Mouse (Mus musculus): ENCODE measurements at regions not wholly inside any gene's neighbourhood (a gene's known extent, or its start where the extent isn't known, plus 50 kb on each side); places are given as distances from the start of the nearest gene placed in this dataset.

DNA sequence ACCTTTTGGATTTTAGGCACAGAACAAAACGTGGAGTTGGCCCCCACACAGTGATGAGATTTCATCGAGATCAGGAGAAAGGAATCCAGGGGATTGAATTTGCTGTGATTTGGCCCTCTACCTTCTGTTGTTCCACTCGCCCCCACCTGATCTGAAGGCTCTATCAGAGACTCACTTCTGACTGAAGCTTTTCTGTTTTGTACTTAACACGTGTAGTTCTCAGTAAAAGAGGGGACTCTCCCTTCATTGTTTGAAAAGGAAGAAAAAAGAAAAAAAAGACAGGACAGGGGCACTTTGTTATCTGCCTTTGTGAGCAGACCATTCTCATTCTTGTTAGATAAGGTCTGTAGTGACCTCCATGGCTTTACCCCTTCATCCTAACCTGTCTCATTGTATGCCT is 353.2 kb upstream of the Prickle1 start:
- Histone ChIP-seq H3K9me3 (no peaks in the 10 kb centered on the region), H3K36me3 (no peaks in the 10 kb centered on the region), H3K4me3 (replicated peaks) (no peak overlapping the region), H3K4me2 (replicated peaks) (no peak overlapping the region), H3K27ac (no peak overlapping the region), H3K27me3 (replicated peaks) (no peaks in the 10 kb centered on the region), H3K4me1 (replicated peaks) (no peaks in the 10 kb centered on the region), H3K9ac (no peak overlapping the region)
- WGBS, result 82% methylated on average over 4 of the region's 4 CpGs
- ATAC-seq, result no peak

DNA sequence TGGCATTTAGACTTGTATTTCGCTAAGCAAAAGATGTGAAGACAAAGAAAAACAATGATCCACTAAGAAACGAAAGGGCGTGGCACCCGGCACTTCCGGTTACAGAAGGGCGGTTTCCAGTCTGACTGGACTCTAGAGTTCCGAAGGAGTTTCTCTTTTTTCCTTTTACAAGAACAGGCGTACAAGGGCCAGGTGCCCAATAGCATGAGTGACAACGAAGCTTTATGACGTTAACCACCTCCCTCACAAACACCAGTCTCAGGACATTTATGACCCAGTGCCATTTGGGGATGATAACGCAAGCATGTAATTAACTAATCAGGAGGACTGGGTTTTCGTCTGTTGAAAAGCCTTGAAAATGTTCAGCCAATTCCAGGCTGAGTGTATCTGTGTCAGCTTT is 347.9 kb upstream of the Prickle1 start:
- Histone ChIP-seq H3K9me3 (no peaks in the 10 kb centered on the region), H3K36me3 (no peaks in the 10 kb centered on the region), H3K27me3 (replicated peaks) (no peaks in the 10 kb centered on the region), H3K27ac (no peak overlapping the region), H3K4me3 (replicated peaks) (no peak overlapping the region), H3K4me2 (replicated peaks) (no peak overlapping the region), H3K4me1 (replicated peaks) (no peaks in the 10 kb centered on the region), H3K9ac (no peak overlapping the region)
- peak; percentile 61; the same call in 1 of the 2 replicates for ATAC-seq
- WGBS, result 67% methylated on average over 12 of the region's 12 CpGs

DNA sequence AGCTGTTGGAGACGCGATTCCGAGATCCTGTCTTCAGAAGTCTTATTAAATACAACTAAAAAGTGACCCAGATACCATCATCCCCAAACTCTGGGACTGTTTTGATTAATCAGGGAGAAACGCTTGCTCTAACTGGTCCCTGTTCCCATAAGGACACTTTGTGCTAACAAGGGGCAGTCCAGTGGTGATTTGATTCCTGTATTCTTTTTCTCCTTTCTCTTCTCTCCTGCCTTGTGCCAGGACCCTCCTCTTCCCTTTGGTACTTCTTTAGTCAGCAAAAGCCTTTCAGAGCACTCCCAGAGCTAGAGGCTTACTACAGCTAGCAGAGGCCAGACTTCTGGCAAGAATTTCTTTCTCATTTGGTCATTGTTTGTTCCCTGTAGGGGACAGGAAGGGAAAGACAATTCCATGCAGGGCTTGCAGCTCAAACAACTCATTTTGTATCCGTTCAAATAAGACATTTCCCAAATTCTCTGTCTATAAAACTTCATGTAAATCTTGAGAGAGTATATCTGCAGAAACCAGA is 337.3 kb upstream of the Prickle1 start:
- WGBS, result 36% methylated on average over 5 of the region's 5 CpGs
- no peak for ATAC-seq
- H3K27ac ChIP-seq, result peak overlapping the region; percentile 71

DNA sequence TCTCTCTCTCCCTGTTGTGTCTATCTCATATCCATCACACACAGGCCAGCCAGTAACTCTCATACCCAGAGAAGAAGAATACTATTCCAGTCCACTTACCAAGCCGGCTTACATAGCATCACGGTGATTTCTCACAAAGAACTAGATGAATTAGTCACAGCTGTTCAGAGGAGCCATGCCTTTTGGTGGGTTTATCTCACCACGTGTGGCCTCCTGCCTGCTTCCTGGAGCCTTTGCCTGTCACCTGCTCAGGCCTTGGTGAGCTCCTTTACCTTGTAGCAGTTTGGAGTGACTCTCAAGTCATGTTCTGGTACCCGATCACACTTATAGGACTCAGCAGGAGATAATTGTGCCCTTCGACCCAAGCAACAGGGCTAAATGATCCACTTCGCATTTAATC is 331.2 kb upstream of the Prickle1 start:
- Histone ChIP-seq H3K27ac (no peak overlapping the region), H3K4me2 (replicated peaks) (no peak overlapping the region), H3K9me3 (no peaks in the 10 kb centered on the region), H3K4me3 (replicated peaks) (no peak overlapping the region), H3K4me1 (replicated peaks) (0 out of 2 replicates have a peak, but pooled peaks cover 2% of the 10 kb centered on the region), H3K9ac (no peak overlapping the region), H3K36me3 (no peaks in the 10 kb centered on the region), H3K27me3 (replicated peaks) (no peaks in the 10 kb centered on the region)
- WGBS, result 69% methylated on average over 6 of the region's 6 CpGs
- no peak for ATAC-seq

More for the DNA sequence above, 337.3 kb upstream of the Prickle1 start:
- H3K36me3 ChIP-seq, result no peaks in the 10 kb centered on the region
- no peak overlapping the region for H3K4me2 ChIP-seq (replicated peaks)
- no peaks in the 10 kb centered on the region for H3K27me3 ChIP-seq (replicated peaks)
- H3K9ac ChIP-seq, result no peak overlapping the region
- H3K9me3 ChIP-seq, result no peaks in the 10 kb centered on the region
- 0 out of 2 replicates have a peak, but pooled peaks cover 2% of the 10 kb centered on the region for H3K4me1 ChIP-seq (replicated peaks)
- no peak overlapping the region for H3K4me3 ChIP-seq (replicated peaks)

DNA sequence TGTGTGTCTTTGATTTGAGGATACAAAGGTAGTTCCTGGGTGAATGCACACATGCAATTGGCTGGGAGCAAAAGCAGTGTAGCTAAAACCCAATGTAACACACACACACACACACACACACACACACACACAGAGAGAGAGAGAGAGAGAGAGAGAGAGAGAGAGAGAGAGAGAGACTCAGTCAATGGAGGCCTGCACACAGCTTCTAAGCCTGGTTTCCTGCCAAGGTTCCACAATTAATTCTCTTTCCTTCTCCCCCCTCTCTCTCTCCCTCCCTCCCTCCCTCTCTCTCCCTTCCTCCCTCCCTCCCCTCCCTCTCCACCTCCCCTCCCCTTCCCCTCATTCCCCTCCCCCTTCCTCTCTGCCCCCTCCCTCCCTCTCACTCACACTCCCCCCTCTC is 330.6 kb upstream of the Prickle1 start:
- Histone ChIP-seq H3K27me3 (replicated peaks) (no peaks in the 10 kb centered on the region), H3K36me3 (no peaks in the 10 kb centered on the region), H3K4me2 (replicated peaks) (no peak overlapping the region), H3K9ac (no peak overlapping the region), H3K27ac (no peak overlapping the region), H3K4me3 (replicated peaks) (no peak overlapping the region), H3K4me1 (replicated peaks) (0 out of 2 replicates have a peak, but pooled peaks cover 6% of the 10 kb centered on the region), H3K9me3 (no peaks in the 10 kb centered on the region)
- ATAC-seq, result no peak

DNA sequence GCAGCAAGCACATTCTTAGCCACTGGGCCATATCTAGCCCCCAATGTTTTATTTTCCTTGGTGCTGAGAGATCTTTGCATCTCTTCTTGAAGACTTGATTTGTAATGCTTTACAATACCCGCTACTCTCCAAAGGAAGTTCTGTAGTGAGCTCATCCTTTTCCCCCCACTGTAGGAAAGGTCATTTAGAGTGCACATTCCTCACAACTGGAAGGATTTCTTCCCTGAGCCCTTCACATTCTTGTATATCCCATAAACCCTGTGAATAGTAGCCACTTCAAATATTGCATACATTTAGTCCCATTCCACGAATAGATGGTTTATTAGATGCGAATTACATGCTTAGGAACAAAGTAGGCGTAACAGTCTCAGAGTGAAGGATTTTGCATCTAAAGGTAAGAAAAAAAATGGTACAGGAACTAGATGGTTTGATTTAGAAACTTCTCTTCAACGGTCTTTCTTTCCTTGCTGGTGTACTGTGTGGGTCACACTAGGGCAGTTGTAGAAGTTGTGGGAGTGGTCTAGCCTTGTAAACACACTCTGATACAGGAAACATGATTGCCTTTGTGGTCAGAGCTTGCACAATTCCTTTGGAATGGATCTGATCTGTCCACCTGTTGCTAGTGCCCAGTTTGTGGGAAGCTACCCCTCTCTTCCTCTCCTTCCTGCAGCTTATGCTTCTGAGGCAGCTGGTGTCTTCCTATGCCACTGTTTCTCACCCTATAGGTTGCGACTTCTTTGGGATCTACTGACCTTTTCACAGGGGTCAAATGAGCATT is 326.0 kb upstream of the Prickle1 start:
- H3K27ac ChIP-seq, result peak overlapping the region; percentile 72
- peak; percentile 71 for ATAC-seq
- WGBS, result 37% methylated on average over 6 of the region's 6 CpGs

DNA sequence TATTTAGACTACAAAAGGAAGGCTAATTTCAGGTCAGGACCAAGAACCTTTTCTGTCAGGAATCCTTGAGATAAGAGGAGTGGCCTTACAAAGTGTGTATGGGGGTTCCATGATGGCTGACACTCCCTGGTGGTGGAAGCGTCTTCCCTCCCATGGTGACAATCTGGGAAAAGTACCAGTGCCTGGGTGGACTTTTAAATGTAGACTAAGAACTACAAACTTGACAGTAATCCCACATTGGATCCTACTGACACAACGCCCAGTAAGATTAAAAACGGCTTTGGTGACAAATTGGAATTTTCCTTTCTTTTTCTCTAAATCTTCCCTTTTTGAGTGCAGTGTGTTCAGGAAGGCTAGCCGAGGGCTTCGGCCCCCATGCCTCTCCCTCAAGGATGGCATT is 325.3 kb upstream of the Prickle1 start:
- H3K4me3 ChIP-seq (replicated peaks), result no peak overlapping the region
- H3K36me3 ChIP-seq, result no peaks in the 10 kb centered on the region
- H3K9me3 ChIP-seq, result no peaks in the 10 kb centered on the region
- no peak overlapping the region for H3K4me2 ChIP-seq (replicated peaks)
- WGBS, result 77% methylated on average over 5 of the region's 5 CpGs
- H3K9ac ChIP-seq, result no peak overlapping the region
- 0 out of 2 replicates have a peak, but pooled peaks cover 8% of the 10 kb centered on the region for H3K4me1 ChIP-seq (replicated peaks)
- H3K27me3 ChIP-seq (replicated peaks), result no peaks in the 10 kb centered on the region
- H3K27ac ChIP-seq, result peak overlapping the region; percentile 72
- ATAC-seq, result no peak

More for the DNA sequence above, 326.0 kb upstream of the Prickle1 start:
- Histone ChIP-seq H3K36me3 (no peaks in the 10 kb centered on the region), H3K4me1 (replicated peaks) (0 out of 2 replicates have a peak, but pooled peaks cover 8% of the 10 kb centered on the region), H3K9me3 (no peaks in the 10 kb centered on the region), H3K4me2 (replicated peaks) (no peak overlapping the region), H3K9ac (no peak overlapping the region), H3K4me3 (replicated peaks) (no peak overlapping the region), H3K27me3 (replicated peaks) (no peaks in the 10 kb centered on the region)

DNA sequence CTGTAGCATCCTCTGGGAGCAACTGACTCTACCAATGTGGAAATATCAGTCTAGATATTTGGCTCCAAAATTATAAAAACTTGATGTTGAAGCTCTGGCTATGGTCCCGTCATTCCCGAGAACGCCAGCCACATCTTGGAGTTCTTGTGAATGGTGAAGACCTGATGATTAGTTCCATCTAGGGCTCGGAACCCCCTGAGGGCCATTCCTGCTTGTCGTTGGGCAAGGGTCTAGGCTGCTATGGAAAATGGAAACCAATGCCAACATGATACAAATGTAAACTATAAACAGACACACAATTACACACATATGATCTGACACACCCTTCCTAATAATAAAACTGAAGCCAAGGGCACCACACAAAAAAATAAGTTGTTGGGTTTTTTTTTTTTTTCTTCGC is 323.9 kb upstream of the Prickle1 start:
- no peak for ATAC-seq
- Histone ChIP-seq H3K27me3 (replicated peaks) (no peaks in the 10 kb centered on the region), H3K4me2 (replicated peaks) (no peak overlapping the region), H3K9me3 (no peaks in the 10 kb centered on the region), H3K36me3 (no peaks in the 10 kb centered on the region), H3K4me1 (replicated peaks) (0 out of 2 replicates have a peak, but pooled peaks cover 8% of the 10 kb centered on the region), H3K27ac (no peak overlapping the region), H3K9ac (no peak overlapping the region), H3K4me3 (replicated peaks) (no peak overlapping the region)
- WGBS, result 93% methylated on average over 6 of the region's 6 CpGs

DNA sequence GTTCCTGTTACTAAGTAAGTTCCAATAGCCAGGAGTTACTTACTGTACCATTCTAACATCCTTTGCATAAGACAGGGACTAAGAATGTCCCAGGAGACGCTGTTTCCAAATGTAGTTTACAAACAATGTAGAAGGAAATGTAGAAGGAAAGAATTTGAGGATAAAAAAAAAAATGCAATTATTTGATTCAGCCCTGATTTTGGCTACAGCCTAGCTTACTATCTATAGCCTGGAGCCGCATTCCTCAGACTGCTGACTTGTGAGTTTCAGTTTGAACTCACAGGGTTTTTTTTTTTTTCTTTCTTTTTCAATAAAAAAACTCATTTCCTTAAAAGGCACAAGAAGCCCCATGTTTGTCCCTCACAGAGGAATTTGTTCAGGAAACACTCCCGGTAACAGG is 321.2 kb upstream of the Prickle1 start:
- Histone ChIP-seq H3K9me3 (no peaks in the 10 kb centered on the region), H3K4me1 (replicated peaks) (0 out of 2 replicates have a peak, but pooled peaks cover 6% of the 10 kb centered on the region), H3K36me3 (no peaks in the 10 kb centered on the region), H3K9ac (no peak overlapping the region), H3K4me3 (replicated peaks) (no peak overlapping the region), H3K27ac (0 out of 2 replicates have a peak overlapping the region, but pooled peaks have one; percentile 20), H3K4me2 (replicated peaks) (0 out of 2 replicates have a peak overlapping the region, but pooled peaks have one; percentile 14), H3K27me3 (replicated peaks) (no peaks in the 10 kb centered on the region)
- no peak for ATAC-seq
- 27% methylated on average over 3 of the region's 3 CpGs for WGBS

DNA sequence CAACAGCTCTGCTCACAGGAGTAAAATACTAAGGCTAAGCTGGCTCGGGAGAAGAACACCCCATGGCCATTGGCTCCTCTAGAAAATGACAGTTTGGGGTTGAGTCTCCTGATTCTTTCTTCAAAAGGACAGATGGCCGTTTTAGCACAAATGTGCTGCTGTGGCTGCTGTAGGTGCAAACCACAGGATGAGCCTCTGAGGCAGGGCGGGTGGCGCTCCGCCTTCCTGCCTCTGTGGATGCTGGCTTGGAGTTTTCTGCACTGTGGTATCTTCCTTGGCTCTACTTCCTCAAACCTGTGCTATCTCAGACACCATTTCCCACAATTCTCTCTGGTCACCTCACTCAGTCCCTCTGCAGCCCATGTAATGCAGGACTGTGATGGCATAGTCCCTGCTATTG is 317.8 kb upstream of the Prickle1 start:
- no peaks in the 10 kb centered on the region for H3K9me3 ChIP-seq
- H3K27ac ChIP-seq, result no peak overlapping the region
- no peak overlapping the region for H3K4me3 ChIP-seq (replicated peaks)
- no peaks in the 10 kb centered on the region for H3K27me3 ChIP-seq (replicated peaks)
- 78% methylated on average over 5 of the region's 5 CpGs for WGBS
- H3K4me1 ChIP-seq (replicated peaks), result no peaks in the 10 kb centered on the region
- H3K4me2 ChIP-seq (replicated peaks), result no peak overlapping the region
- no peaks in the 10 kb centered on the region for H3K36me3 ChIP-seq
- ATAC-seq, result no peak
- no peak overlapping the region for H3K9ac ChIP-seq

DNA sequence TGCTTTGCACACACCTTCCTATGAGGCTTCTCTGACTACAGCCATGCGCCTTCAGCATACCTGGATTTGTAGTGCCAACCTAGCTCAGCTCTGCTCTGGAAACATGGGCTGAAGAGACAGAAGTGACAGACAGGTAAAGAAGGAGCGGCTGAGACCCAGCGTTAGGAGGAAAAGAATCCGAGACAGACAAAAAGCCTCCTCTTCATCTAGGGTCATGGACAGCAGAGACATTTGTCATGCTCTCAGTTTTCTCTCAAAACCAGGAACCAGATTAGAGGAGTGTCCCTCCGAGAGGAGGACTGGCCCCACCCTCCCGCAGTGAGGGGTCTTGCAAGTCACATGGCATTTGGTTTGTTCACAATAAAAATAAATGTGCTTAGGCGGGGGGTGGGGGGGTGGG is 317.4 kb upstream of the Prickle1 start:
- ATAC-seq, result no peak

DNA sequence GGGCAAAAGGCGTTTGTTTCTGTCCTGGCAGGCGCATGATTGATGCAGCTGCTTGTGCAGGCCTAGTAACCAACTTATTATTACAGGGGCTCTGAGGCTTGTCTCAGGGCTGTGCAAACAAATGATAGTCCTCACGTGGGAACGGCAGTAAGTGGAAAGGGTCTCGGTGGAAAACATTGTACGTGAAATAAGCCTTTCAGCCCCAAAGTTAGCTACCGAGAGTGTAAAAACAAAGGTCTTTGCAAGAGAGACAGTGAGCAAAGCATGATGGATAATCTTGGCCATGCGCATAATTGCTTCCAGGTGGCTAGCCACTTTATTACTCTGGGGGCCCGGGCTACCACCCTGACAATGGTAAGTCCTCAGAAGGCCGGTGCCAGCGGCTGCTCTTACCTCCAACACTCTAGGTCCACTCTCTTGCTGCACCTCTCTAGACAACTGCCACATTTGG is 315.3 kb upstream of the Prickle1 start:
- Histone ChIP-seq H3K27me3 (replicated peaks) (no peaks in the 10 kb centered on the region), H3K4me2 (replicated peaks) (no peak overlapping the region), H3K4me1 (replicated peaks) (no peaks in the 10 kb centered on the region), H3K9ac (no peak overlapping the region), H3K27ac (no peak overlapping the region), H3K9me3 (no peaks in the 10 kb centered on the region), H3K4me3 (replicated peaks) (no peak overlapping the region), H3K36me3 (no peaks in the 10 kb centered on the region)
- WGBS, result 29% methylated on average over 11 of the region's 11 CpGs
- no peak for ATAC-seq

More for the DNA sequence above, 317.4 kb upstream of the Prickle1 start:
- H3K4me1 ChIP-seq (replicated peaks), result no peaks in the 10 kb centered on the region
- H3K9me3 ChIP-seq, result no peaks in the 10 kb centered on the region
- no peak overlapping the region for H3K4me3 ChIP-seq (replicated peaks)
- H3K36me3 ChIP-seq, result no peaks in the 10 kb centered on the region
- H3K27ac ChIP-seq, result no peak overlapping the region
- no peaks in the 10 kb centered on the region for H3K27me3 ChIP-seq (replicated peaks)
- H3K4me2 ChIP-seq (replicated peaks), result no peak overlapping the region
- WGBS, result 55% methylated on average over 7 of the region's 7 CpGs
- H3K9ac ChIP-seq, result no peak overlapping the region

DNA sequence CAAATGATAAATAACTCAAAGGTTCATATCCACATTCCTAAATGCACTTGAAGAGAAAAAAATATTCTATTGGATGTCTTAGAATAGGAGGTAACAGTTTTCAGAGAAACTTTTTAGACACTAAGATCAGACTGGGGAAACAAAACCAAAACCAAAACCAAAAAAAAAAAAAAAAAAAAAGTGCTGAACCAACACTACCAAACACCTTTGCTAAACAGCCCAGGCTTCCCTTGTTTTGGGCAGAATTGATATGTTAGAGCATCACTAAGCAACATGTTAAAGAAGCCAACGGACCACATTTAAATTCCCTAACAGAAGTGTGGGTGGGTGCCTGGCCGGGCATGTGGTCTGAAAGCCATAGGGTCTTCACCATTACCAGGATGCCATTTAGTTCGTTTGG is 314.5 kb upstream of the Prickle1 start:
- H3K4me2 ChIP-seq (replicated peaks), result no peak overlapping the region
- no peak for ATAC-seq
- no peak overlapping the region for H3K27ac ChIP-seq
- no peaks in the 10 kb centered on the region for H3K36me3 ChIP-seq
- WGBS, result 80% methylated on average over 3 of the region's 3 CpGs
- no peaks in the 10 kb centered on the region for H3K9me3 ChIP-seq
- no peak overlapping the region for H3K4me3 ChIP-seq (replicated peaks)
- H3K9ac ChIP-seq, result no peak overlapping the region
- H3K27me3 ChIP-seq (replicated peaks), result no peaks in the 10 kb centered on the region
- H3K4me1 ChIP-seq (replicated peaks), result no peaks in the 10 kb centered on the region
